Mouse (Mus musculus): ENCODE measurements around the gene Ezr.

Gene Ezr

DNA sequence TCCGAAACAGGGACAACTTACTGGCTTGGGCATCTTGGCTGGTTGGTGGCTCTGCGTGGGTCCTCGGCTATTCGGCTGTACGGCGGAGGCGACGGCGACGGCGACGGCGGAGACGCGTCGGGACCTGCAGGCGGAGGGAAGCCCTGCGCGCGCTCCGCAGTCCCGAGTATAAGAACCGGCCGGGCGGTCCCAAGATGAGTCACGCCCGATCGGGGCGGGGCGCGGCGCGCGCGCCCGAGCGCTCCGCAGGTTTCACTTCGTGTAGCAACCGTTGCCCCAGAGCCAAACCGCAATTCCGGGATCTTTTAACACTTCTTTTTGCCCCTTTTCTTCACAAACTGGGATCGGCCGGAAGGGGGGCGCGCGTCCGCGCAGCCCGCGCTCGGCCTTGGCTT is at the start of gene Ezr:
Gene Ezr, minus strand, starts transcription at position 174 of the 395 bp plus-strand sequence.
- peak in 1 of 2 experiments; percentile 60 for DNase-seq (ENCODE audit: low spot score in 2 of 2)

DNA sequence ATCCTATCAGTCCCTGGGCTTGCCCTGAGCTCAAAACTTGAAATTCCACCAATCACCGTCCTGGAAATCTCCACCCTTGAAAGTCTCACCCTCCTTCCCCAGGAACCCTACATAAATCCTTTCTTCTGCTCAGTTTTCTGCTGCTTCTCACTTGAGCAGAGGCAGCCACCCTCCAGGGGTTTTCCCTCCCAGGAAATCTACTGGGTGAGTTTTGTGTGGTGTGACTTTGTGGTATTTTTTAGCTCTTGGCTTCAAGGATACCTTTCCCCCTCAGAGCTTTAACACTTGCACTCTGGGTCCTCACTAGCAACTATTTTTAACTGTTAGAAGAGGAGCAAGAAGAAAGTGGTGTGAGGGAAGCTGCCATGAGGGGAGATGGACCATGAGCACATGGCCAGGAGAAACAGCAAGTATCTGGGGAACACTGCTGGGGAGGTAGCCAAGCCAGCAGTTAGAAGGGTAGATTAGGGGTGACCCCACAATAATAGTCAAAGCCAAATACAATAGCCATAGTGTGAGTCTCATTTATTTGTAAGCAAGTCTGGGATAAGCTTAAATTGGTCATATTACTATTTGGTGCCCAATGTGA is 47.5 kb upstream of the Ezr start:
- no peak for DNase-seq (ENCODE audit: low spot score in 2 of 2)

DNA sequence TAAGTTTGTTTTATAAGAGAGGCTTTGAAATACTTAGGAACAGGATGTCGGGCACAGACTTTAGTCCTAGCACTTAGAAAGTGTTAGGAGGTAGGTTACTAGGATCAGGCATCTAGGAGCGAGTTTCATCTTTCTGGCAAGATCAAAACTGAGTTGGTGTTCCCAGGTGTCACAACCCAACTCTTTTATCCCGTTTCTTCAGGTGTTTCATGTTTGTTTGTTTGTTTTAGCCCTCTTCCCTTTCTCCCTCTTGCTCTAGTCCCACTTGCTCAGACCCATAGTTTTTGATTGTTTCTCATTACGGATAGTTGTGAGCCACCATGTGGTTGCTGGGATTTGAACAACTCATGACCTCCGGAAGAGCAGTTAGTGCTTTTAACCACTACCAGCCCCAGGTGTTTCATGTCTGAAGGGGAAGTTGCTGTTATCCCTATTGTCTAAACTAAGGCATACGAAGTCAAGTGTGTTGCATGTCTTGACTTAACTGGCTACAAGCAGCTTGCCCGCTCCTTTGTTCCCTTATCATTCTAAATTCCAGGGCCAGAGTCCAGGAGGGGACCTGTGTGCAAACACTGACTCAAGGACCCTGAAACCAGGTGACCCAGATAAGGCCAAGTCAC is 46.1 kb upstream of the Ezr start:
- DNase-seq (ENCODE audit: low spot score in 2 of 2), result no peak

DNA sequence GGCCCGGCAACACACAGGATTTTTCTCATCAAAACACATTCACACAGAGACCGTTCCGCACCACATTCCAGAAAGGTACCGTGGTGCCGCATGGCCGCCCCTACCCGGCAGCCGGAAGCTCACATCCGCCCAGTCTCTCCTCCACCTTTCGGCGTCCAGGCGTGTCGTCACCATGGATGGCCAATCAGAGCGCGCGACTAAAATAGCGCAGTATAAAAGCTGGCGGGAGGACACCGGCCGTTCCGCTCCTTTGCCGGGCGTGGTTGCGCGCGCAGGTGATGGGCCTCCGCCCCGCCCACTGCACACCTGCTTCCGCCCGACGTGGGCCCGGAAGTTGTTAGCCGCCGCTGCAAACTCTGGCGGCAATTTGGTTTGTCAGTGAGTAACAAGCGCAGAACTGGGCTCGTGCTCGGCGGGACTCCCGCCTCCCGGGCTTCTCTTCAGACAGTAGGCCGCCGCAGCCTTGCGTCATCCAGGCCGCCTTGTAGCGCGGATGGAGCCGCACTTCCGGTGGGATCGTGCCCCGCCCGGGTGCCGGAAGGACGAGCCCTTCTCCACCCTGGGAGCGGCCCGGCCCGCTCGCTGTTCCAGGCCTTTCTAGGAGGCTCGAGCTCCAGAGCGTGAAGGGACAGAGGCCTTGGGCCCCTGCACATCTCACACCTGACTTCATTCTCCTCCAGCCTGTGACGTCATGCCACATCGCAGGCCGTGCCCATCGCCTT is 45.3 kb upstream of the Ezr start:
- DNase-seq (ENCODE audit: low spot score in 2 of 2), result peak; percentile 81 to 94

DNA sequence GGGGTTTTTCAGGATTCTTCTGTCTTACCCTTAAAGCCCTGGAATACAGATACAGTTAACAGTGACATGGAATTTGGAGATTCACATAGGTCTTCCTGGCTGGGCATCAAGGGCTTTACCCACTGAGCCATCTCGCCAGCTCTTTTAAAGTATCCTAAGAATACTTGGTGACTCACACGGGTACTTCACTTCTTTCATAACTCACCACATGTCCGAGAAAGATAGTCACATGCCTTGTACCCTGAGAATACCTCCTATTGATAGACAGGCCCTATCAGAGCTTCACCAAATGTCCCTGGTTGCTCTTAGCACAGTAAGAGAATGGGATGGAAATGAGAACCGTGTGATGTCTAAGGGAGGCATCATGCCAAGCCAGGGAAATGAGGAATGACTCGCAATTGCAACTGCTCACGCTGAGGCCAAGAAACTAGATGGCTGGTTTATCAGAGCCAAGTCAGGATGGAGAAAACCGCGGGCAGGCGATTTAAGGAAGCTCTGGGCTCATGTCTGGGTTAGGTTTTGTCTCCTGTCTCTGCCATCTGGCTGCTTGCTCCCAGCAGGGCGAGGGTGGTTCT is 44.7 kb upstream of the Ezr start:
- DNase-seq (ENCODE audit: low spot score in 2 of 2), result peak in 1 of 2 experiments; percentile 28

DNA sequence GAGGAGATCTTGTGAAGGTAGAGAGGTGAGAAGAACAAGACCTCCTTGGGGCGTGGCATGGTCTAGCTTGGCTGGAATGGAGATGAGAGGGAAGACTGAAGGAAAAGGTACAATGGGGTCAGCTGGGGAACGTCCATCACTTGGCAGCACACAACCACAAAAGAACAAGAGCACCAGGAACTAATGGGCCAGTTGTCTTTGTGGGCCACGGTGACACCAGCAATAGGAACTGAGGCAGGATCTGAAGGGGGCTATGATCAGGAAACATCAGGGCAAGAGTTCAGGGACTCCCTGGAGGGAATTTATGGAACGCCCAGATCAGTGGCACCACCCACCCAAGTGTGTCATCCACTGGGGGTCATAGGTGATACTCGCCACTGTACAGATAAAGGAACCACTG is 34.2 kb upstream of the Ezr start:
- DNase-seq (ENCODE audit: low spot score in 2 of 2), result no peak

DNA sequence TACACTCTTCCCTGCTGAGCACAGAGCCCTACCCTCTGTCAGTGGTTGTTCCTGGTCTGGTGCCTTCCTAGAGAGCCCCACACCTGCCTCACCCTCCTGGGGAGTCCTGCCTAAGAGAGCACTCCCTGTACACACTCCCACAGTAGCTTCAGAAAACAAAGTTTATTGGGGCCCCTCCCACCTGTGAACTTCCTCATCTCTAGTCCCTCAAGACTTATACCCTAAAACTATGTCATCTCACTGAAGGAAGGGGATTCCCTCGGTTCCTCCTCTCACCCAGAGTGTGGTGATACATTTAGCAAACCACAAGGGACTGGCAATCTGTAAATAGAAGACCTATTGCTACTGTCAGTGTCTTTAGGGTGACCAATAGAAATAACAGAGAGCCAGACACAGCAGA is 33.6 kb upstream of the Ezr start:
- DNase-seq (ENCODE audit: low spot score in 2 of 2), result no peak

DNA sequence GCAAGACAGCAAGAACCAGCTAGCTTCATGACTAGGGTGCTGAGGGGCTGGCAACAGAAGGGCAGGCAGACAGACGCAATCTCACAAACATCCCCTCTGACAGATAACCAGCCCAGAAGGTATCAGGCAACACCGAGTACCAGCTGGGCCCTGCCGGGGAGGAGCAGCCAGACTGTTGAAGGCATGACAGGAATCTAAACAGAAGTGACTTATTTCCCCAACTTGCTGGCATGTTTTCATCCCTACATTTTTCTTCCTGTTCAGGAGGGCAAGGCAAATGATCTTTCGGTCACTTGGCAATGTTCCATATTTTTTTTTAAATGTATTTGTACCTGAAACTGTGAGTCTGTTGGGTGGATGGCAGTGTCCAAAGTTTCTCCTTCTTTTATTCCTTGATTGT is 32.1 kb upstream of the Ezr start:
- DNase-seq (ENCODE audit: low spot score in 2 of 2), result no peak

DNA sequence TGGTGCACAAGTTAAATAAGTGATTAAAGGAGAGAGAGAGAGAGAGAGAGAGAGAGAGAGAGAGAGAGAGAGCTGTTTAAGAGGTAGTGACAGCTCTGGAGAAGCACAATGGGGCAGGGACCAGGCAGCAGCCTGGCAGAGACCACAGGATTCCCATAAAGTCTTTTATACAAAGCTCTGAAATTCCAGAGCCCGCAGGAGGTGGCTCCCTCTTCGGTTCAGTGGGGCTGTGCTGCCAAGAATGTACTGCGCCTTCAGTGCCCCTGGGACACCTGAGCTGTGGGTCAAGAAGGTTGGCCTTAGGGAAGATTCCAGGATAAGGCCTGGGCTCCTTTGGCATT is 30.2 kb upstream of the Ezr start:
- no peak for DNase-seq (ENCODE audit: low spot score in 2 of 2)

DNA sequence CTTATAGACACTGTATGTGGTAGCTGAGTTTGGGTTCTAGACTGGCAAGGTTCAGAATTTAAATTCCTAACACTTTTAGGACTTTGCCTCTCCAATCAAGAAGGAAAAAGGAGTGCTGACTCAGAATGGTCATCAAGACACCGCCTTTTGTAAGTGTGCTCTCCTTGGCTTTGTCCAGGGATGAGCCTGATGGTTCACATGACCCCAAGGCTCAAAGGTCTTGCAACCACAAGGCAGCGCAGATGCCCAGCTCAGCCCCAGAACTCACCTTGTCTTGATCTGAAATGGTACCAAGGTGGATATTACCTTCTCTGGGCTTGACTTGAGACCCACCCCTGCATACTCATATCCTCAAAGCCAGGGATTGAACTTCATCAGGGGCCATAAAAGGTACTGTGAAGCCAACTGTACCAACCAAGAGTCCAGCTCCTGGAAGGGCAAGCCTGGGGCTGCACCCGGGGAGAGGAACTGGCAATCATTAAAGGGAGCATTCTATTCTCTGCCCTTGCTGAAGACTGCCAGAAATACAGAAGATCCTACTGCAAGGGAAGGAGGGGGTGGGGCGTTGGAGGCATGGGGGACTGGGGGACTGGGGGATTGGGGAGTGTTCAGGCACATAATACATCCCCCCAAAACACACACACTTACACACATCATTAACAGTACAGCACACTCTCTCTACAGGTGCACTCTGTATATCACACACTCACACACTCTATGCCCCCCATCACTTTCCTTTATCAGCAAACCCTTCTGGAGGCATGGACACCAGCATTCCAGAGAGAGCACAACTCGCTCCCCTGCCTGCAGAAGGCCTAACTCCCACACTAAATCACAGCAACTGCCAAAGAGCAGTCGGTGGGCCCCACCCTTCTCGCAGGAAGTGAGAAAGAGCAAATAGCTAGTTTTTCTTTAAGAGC is 29.6 kb upstream of the Ezr start:
- DNase-seq (ENCODE audit: low spot score in 2 of 2), result no peak

DNA sequence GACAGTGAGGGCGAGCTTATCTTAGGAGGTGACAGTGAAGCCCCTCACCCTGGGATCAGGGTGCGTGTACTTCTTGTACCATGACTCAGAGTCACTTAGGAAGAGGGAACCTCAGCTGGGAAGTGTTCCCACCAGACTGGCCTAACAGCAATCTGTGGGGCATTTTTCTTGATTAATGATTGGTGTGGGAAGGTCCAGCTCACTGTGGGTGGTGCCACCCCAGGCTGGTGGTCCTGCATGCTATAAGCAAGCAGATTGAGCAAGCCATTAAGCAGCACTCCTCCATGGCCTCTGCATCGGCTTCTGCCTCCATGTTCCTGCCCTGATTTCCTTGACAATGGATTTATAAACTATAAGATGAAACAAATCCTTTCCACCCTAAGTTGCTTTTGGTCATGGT is 26.7 kb upstream of the Ezr start:
- DNase-seq (ENCODE audit: low spot score in 2 of 2), result no peak

DNA sequence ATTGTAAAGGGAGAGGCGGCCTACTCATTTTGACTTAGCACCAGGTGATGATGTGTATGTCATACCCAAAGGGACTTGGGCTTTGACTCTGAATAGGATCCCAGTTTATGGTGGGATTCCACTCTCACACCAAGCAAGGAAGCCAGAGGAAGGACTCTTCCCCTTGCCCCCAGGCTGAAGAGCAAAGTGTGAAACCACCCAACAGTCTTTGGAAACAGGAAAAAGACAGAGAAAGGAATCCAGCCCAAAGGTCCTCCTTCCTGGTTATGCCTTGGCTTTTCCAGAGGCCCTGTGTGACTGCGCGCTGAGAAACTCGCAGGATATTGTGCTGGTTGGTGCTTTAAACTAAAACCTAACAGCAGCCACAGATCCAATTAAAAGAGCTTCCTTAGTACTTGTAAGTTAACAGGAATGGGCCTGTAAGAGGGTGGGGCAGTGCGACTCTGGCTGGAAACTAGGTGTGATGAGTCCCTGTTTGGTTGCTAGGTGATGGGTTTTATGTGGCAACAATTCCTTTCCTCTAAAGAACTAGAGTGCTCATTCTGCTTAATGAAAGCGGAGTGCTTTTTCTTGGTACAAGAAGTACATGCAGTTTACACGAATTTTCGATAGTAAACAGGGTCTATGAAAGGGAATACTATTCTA is 26.1 kb upstream of the Ezr start:
- DNase-seq (ENCODE audit: low spot score in 2 of 2), result peak in 1 of 2 experiments; percentile 46

DNA sequence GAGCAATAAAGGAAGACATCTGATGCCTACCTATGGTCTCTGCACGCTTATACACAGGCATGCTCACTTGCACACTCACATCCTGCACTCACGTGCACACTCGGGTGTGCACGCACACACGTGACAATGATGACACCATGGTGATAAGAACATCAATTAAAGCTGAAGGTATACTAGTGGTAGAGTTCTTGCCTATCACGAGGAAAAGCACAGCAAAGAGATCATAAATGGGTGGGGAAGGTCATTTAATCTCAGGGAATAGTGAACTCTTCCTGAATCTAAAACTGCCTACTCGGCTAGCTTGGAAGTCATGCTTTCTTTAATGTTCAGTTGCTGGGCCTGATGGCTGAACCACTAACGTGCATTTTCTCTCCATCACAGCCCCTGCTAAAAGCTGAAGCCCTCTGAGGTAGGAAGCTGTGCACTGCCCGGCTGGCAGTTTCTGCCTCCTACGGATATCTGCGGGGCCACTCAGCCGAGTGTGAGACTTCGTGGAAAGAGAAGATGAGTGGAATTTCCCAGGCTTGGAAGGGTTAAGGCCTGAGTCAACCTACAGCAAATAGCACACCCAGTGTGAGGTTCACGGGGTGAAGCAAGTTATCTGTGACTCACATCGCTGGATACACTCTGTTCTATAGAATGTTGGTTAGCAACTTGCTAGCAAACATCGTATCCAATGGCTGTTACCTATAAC is 25.4 kb upstream of the Ezr start:
- DNase-seq (ENCODE audit: low spot score in 2 of 2), result no peak

DNA sequence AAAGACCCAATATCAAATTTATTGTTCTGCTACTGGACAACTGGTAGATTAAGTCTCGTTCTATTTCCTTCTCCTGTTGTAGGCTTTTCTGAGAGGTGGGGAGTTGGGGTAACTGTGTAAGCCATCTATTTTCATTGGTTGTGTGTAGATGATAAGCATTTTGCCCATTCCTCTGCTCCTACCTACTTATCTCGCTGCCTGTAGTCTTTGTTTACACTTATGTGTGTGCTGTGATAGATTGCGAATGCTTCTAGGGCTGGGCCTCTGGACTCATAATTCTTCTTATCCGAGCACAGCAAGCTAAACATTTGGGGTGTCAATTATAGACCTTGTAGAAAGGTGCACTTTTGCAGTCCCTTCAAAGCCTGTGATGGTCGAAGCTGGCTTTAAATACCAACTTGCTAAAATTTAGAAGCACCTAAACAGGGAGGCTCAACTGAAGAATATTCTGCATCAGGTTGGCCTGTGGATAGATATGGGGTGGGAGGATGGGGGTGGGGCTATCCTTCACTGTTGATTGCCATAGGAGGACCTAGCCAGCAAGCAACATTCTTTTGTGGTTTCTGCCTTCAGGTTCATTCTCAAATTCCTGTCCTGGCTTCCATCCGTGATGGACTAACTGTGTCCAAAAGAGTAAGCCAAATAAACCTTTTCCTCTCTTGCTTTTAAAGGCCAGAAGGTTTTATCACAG is 22.4 kb upstream of the Ezr start:
- DNase-seq (ENCODE audit: low spot score in 2 of 2), result no peak

DNA sequence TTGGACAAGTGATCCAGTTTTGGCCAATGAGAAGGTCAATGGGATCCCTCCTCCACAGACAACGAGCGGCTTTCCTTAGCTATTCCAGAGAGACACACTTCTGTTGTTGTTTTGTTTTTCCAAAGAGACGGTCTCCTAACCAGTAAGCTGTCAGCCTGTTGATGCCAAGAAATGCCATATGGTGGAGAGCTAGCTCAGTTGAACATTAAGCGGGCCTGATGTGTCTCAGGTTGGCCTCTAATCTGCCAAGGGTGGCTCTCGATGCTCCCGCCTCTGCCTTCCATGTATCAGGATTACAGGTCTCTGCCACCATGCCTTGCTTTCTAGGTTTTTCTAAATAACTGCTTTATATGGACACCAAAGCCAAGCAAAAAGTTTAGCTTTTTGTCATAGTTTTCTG is 21.5 kb upstream of the Ezr start:
- no peak for DNase-seq (ENCODE audit: low spot score in 2 of 2)

DNA sequence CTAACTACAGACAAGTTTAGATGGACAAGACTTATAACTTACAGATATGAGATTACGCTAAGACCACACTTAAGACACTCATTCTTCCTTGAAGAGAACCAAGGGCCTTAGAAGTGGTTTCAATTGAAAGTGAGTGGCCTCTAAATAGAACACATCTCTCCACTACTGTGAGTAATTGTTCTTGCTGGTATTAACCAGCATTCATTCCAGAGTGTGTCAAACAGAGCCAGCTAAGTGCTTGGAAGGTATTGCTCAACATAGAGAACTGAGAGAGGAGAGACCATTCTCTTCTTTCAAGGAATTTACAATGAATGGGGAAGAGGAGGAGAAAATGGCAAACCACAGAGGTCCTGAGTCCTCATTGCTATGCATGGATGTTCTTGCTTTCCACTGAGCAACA is 21.0 kb upstream of the Ezr start:
- DNase-seq (ENCODE audit: low spot score in 2 of 2), result no peak

DNA sequence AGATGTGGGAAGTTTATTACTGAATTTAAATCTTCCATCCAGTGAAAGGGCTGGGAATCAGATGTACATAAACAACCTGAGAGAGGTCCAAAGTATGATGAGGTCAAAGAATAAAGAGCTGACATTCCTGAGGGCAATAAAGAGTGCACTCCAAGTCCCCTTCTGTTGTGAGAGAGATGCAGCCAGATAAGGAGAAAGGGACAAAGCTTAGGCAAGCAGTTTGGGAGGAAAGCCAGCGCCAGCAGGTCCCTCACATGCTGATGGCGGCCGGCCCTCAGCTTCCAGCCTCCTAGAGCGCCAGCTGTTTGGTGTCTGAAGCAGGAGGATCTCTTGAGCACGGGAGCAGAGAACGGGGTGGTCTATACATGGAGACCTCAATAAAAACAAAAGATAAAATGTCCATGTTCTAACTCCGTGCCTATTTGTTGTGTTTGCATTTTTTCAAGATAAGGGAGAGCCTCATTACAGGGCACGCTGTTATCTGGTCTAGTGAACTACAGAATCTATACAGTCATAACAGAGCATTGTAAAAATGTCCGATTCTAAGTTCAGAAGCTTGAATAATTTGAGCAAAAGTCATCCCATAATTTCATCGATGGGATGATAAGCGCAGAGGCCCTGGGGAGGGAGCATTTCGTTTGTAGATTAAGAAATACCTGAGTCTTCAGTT is 15.9 kb upstream of the Ezr start:
- DNase-seq (ENCODE audit: low spot score in 2 of 2), result no peak

DNA sequence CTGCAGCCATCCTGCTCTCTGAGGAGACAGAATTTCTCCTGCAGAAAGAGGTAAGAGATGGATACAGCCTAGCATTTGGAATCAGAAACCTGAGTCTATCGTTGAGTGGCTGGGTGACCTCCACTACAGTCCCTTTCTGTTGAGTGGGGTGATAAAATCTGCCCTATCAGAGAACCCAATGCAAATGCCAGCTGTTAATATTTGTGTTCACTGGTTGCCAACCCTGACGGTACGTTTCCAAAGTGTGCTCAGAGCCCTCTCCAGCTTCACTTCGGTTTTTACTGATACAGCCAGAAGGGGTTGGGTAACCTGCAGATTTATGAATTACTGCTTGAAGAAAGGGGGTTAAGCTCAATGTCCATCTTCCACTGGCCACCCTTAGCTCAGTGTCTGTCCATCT is 14.9 kb upstream of the Ezr start:
- no peak for DNase-seq (ENCODE audit: low spot score in 2 of 2)

DNA sequence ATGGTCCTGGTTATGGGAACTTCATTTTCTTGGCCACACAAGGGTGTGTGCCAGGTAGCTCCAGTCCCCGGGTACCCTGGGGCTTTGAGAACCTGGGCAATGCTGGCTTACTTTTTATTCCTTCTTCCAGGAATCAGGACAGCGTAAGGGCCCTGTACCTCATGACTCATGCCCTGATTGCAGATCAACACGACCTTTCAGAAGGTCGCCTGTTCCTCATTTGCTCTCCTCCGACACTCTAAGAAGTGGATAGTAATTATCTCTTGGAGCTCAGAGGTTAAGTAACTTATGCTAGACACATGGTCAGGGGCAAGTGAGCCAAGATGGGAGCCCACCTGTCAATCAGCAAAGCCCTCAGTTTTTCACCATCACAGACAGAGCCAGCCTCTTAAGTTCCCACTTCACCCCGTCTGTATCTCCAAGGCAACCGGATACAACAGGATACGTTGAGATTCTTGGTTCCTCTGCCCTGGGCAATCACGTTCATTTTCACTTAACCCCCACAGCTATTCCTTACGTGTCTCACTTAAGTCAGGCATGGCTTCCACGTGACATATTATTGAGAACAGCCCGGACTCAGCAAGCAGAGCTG is 11.7 kb upstream of the Ezr start:
- DNase-seq (ENCODE audit: low spot score in 2 of 2), result no peak
